Mouse (Mus musculus): ENCODE results near the gene Akr1b3.

Akr1b3 gene

GRCm38 (mm10) chr6:34322121-34322520 is 4.8 kb upstream of the Akr1b3 start:
- no peak for DNase-seq (ENCODE audit: low spot score)

- no peak for DNase-seq (ENCODE audit: low spot score)
Measured at GRCm38 (mm10) chr6:34318636-34319035, 1.4 kb upstream of the Akr1b3 start.

GRCm38 (mm10) chr6:34318172-34318571 is 894 bp upstream of the Akr1b3 start:
- no peak for DNase-seq (ENCODE audit: low spot score)

DNA sequence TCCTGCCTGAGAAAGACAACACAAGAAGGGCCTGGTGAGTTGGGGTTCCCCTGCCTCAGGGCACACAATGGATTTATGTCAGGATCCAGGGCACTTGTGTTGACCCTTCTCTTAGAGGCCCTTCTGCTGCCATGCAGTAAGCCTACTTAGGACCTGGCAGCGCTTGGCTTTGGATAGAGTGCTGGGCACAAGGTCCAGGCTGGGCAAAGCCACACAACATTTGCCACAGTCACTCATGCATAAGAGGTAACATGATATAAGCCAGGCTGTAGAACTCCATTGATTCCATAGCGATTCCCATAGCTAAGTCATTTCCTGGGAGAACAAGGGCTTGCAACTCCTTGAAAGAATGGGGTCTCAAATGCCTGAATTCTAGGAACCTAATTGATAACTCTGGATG is 3.4 kb downstream of the Akr1b3 start:
- no peak for DNase-seq (ENCODE audit: low spot score)

GRCm38 (mm10) chr6:34313386-34313785 is 3.9 kb downstream of the Akr1b3 start:
- DNase-seq (ENCODE audit: low spot score), result no peak

DNA sequence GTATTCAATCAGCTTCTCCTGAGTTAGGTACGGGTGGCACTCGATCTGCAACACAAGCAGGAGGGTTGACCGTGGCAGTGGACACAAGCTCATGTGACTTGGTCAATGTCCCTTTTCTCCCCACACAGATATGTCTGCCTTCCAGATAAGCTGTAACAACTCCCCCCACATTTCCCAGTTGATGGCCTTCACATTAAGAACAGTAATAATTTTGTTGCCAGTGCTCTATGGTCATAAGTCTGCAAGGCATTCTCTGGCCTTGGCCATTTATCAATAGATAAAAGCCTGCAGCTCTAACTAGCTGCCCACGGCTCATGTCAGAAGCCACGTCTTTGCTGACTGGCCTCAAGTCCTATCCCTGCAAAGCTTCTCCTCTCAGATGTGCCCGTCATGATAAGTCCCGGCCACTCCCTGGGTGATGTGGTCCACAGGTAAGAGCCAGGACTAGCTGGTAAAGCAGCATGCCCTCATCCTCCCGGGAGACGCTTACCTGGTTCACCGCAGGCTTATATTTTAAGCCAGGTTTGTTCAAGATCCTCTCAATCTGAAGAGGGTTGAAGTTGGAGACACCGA is 7.2 kb downstream of the Akr1b3 start:
- no peak for DNase-seq (ENCODE audit: low spot score)

- DNase-seq (ENCODE audit: low spot score), result no peak
Measured at GRCm38 (mm10) chr6:34309526-34309925, 7.8 kb downstream of the Akr1b3 start.

GRCm38 (mm10) chr6:34306797-34307196 is 10.5 kb downstream of the Akr1b3 start:
- no peak for DNase-seq (ENCODE audit: low spot score)

DNA sequence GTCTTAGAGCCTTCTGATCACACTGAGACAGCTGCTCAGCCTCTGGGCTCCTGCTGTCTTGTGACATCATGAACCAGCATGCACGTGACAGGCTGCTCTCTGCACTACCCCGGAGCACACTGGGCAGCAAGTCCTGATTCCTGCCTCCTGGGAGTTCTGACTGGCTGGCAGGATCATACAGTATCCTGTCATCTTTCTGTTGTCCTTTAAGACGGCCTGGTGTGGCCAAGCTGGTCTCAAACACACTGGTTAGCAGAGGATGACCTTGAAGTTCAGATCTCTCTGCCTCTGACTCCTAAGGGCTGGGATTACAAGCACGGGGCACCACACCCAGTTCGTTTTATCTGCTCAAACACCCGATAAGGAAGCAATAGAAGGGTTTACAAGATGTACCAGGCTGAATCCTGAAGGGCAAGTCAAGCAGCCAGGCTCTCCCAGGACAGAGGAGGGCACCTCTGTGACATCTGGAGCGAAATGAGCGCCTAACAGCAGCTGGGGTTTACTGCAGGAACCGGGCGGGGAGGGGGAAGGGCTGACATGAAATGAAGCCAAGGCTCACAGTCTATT is 12.5 kb downstream of the Akr1b3 start:
- no peak for DNase-seq (ENCODE audit: low spot score)

DNA sequence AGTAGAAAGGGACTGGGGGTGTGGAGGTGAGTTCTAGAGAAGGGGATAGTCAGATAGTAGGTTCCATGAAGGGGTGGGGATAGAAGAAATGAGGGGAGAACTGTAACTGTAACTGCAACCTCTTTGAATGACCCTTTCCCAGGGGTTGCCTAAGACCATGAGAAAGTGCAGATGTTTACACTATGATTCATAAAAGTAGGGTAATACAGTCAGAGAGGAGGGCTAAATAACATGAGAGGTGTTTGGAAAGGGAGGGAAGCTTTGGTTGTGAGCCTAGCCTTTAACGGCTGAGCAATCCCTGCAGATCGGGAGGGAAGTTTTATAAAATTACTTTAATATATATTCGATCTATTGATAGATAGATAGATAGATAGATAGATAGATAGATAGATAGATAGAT is 20.2 kb downstream of the Akr1b3 start:
- DNase-seq (ENCODE audit: low spot score), result no peak

DNA sequence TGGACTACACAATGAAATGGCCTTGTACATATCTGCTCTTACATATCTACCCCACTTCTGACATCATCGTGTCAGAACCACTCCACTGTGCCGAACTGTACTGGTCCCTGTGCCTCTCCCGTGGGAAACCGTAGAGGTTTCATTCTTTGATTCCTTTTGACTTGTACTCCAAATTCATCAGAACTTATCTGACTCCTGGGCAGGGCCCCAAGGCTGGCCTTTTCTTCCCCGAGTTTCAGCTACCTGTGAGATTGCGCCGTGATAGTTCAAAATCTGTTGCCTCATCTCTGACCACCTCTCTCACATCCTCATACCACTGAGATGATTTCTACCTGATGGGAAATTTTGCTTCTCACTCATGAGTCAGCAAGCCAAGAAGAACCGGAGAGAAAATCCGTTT is 21.8 kb downstream of the Akr1b3 start:
- no peak for DNase-seq (ENCODE audit: low spot score)

DNA sequence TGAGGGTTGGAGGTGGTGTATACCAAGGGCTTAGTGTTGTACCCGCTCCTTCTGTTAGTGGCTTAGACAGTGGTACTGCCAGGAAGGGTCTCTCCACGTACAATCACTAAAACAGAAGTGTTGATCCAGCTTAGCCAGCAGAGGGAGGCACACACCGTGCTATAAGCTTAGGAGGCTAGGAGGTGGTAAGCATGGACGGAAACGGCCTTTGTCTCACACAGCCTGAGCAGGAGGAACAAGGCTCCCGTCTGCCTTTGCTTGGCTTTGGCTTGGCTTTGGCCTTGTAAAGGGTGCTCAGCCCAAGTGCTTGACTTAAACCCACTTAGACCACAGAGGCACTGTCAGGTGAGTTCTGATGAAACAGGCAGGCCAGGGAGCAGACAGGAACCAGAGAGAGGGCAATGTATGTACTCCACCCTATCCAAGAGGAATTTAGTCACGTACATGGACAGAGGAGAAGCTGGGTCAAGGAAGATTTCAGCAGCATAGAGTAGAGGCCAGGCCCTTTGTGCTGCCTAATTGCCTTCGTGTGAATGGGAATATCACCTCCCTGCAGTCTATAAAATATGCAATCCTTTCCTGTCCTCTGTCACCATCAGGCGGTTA is 24.3 kb downstream of the Akr1b3 start:
- DNase-seq (ENCODE audit: low spot score), result peak; percentile 29

GRCm38 (mm10) chr6:34292196-34292881 is 24.9 kb downstream of the Akr1b3 start:
- DNase-seq (ENCODE audit: low spot score), result no peak

- DNase-seq (ENCODE audit: low spot score), result no peak
Measured at GRCm38 (mm10) chr6:34290681-34291080, 26.6 kb downstream of the Akr1b3 start.

DNA sequence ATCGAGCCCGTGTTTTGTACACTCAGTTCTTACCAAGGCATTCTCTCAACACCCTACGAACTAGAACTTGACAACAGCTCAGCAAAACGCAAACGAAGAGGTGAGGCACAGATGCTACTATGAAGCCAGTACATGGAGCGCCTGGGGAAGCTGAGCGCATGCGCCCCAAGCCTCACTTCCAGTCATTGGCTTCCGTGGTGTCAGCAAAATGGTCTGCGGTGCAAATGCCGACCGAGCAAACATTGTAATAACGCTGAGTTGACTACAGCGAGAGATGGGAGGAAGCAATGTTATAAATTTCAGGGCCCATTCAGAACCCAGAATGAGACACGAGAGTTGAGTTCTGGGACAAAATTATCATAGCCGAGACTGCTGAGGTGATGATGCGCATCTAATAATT is 27.2 kb downstream of the Akr1b3 start:
- DNase-seq (ENCODE audit: low spot score), result no peak

GRCm38 (mm10) chr6:34288098-34288497 is 29.2 kb downstream of the Akr1b3 start:
- no peak for DNase-seq (ENCODE audit: low spot score)

DNA sequence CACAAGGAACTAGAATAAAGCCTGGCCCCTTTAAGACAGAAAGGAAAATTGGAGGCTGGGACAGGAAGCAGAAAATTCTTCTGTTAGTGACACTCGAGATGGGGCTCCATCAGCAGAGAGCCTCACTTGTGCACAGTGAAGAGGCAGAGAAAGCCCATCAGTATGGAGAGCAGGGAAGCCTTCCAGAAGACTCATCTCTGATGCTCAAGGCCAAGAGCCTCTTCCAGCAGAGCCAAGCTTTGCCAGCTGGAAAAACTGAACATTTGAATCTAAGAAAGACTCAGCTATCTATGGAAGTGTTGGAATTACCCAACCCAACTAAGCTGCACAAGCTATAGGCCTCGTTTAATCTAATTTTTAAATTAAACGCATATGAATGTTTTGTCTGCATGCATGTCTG is 30.4 kb downstream of the Akr1b3 start:
- DNase-seq (ENCODE audit: low spot score), result no peak

GRCm38 (mm10) chr6:34278385-34278784 is 38.9 kb downstream of the Akr1b3 start:
- DNase-seq (ENCODE audit: low spot score), result no peak

DNA sequence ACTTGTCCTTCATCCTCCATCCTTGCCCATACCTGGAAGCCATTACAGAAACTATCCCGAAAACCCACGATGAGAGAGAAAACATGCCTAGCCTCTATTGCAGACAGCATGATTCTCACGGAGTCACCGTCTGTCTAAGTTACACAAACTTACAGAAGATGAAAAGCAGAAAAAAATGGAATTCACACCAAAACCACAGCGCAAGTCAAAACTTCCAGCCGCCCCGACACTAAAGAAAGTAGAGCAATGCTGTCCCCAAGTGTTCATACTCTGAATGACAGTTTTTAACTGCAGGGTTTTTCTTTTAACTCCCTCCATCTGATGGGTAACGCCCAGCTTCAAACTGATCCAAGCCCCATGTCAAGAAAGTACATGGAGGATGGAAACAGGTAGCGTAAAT is 39.6 kb downstream of the Akr1b3 start:
- DNase-seq (ENCODE audit: low spot score), result no peak

GRCm38 (mm10) chr6:34274346-34274745 is 42.9 kb downstream of the Akr1b3 start:
- no peak for DNase-seq (ENCODE audit: low spot score)

DNA sequence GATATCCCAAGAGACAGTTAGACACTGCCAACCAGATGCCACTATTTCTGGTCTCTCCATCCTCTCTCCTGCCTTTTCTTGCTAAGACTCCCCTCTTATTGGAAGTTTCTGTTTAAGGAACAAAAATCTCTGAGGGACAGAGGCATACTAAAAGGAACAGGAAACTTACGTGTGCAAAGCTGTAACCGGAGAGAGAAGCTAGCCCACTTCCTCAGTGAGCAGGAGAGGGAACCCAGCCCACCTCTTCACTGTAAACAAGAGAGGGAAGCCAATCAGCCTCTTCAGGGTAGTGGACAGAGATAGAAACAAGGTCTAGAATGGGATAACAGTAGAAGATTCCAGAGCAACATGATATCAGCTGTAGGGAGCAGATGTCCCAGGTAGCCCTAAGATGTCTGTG is 44.2 kb downstream of the Akr1b3 start:
- DNase-seq (ENCODE audit: low spot score), result no peak

DNA sequence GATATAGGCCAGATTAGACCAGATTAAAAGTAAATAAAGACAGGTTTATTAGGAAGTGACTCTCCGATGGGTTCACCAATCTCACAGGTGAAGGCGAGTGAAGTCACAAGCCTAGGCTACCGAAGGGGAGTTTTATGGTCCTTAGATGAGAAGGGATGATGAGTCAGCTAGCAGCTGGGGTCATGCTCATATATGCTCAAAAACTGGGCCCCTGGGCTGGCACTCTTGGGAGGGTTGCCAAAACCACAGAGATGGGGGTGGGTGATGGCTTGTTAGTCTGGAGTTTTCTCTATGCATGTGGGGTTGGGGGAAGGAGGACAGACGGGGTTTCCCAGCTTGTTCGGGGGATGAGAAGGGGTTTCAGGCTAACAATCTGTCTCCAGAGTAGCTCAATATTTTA is 44.8 kb downstream of the Akr1b3 start:
- no peak for DNase-seq (ENCODE audit: low spot score)

DNA sequence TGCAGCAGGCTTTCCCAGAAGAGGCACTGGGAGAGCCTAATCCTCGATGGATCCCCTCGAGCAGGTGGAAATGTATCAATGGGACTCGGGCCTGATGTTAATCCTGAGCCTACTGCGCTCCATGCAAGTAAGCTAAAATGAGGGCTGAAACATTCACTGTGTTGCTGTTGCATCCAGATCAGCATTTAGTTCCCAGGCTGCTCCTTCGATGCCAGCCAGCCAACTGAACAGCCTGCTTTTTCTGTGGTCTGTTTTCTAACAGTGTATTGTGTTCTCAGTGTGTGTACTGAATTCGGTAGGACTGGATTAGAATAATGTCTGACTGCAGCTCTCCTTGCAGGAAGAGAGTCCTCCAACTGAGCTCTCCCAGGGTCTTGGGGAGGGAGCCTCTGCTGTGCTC is 46.6 kb downstream of the Akr1b3 start:
- DNase-seq (ENCODE audit: low spot score), result no peak
